Mouse (Mus musculus) gastrocnemius, adult 8-10 months (tissue): ENCODE measurements around the gene Tmbim6. TPM values are rescaled to one million over a fixed set of nuclear protein-coding genes. Genes with fewer than 3 reads are reported as not detected.
A peak's percentile ranks its signal among the peaks of the same experiment; 100 is the strongest.
"Not testable (repeated sequence)": the region's sequence is repeated elsewhere in the genome, so short reads cannot be mapped to it uniquely, and the experiment has no call there.

Experiments
- DNase-seq, 2 experiments: peaks; one replicate each; pipeline ENCODE4 v3.0.0; 2022; ENCODE audit warnings: low spot score in 2 of 2
- total RNA-seq, 4 experiments: library from RNA; stranded (reverse); gene quantifications; 2 replicates each; pipeline ENCODE4 v1.2.4; 2022

The Tmbim6 gene
- total RNA-seq, 4 experiments from 2014 or later: 194 to 210 (median 203) TPM

GRCm38 (mm10) chr15:99382893-99383292 is 9.8 kb upstream of the Tmbim6 start:
- DNase-seq: no peak

GRCm38 (mm10) chr15:99384071-99384470 is 8.6 kb upstream of the Tmbim6 start:
- DNase-seq: no peak

- DNase-seq: not testable (repeated sequence)
These were observed 6.6 kb upstream of the Tmbim6 start for GRCm38 (mm10) chr15:99386110-99386509.

GRCm38 (mm10) chr15:99386796-99387195 is 5.9 kb upstream of the Tmbim6 start:
- no peak for DNase-seq

- DNase-seq: no peak
These were observed 4.7 kb upstream of the Tmbim6 start for GRCm38 (mm10) chr15:99387976-99388375.

- DNase-seq: no peak
These were observed 1.9 kb upstream of the Tmbim6 start for GRCm38 (mm10) chr15:99390472-99391401.

- no peak for DNase-seq
These were observed 707 bp upstream of the Tmbim6 start for GRCm38 (mm10) chr15:99391975-99392374.

GRCm38 (mm10) chr15:99393386-99394252 is 937 bp downstream of the Tmbim6 start:
- no peak for DNase-seq

GRCm38 (mm10) chr15:99396462-99396861 is 3.8 kb downstream of the Tmbim6 start:
- no peak for DNase-seq

- no peak for DNase-seq
These were observed 4.2 kb downstream of the Tmbim6 start for GRCm38 (mm10) chr15:99396875-99397274.

- no peak for DNase-seq
These were observed 4.9 kb downstream of the Tmbim6 start for GRCm38 (mm10) chr15:99397622-99398021.

GRCm38 (mm10) chr15:99399503-99400245 is 7.0 kb downstream of the Tmbim6 start:
- no peak for DNase-seq

GRCm38 (mm10) chr15:99400602-99401001 is 7.9 kb downstream of the Tmbim6 start:
- no peak for DNase-seq

GRCm38 (mm10) chr15:99403159-99403889 is 10.6 kb downstream of the Tmbim6 start:
- no peak for DNase-seq

GRCm38 (mm10) chr15:99405150-99405549 is 12.5 kb downstream of the Tmbim6 start:
- DNase-seq: peak in 1 of 2 experiments; percentile 44

- no peak for DNase-seq
These were observed 14.4 kb downstream of the Tmbim6 start for GRCm38 (mm10) chr15:99406986-99407570.

- DNase-seq: no peak
These were observed 16.2 kb downstream of the Tmbim6 start for GRCm38 (mm10) chr15:99408845-99409244.

GRCm38 (mm10) chr15:99411747-99412146 is 19.1 kb downstream of the Tmbim6 start:
- DNase-seq: peak in 1 of 2 experiments; percentile 46

- DNase-seq: peak in 1 of 2 experiments; percentile 37
These were observed 23.1 kb downstream of the Tmbim6 start for GRCm38 (mm10) chr15:99415793-99416192.

GRCm38 (mm10) chr15:99416348-99416882 is 23.7 kb downstream of the Tmbim6 start:
- peak; percentile 54 to 61 for DNase-seq
